In the genomic region with DNA sequence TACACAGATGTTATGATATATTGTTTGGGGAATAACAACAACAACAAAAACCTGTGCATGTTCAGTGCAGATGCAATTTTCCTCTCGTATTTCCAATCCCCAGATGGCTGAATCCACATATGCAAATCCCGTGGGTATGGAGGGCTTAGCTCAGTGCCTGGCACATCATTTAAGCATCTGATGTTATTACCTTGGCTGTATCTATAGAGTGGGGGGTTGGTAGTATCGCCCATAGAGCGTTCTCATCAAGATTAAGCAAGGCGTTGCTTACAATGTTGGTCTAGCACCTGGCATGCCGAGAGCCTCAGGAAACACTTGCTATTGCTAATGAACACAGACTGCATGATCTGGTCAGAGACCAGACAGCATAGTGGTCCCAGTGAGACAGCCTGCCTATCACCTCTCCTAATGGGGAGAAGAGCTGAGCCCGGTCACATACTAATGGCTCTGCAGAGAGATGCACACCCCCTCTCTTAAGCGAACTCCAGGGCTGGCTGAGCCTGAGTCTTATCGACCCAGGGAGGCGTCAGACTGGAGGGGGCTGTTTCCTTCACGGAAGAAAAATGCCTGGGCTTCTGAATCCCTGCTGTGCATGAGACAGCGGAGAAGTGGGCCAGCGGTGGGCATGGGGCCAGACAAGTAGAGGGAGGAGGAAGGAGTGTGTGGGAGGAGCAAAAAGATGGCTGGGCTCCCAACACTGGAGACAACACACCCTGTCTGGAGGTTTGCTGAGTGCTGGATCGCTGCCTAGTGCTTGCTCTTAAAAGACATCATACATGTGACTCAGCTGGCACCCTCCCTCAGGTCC, we compare ENCODE assay signal across 8 mouse cellular contexts.
DNase-seq lines count a peak whose midpoint lies in the region; ATAC-seq lines count a peak whose summit lies in the region.

No protein-coding gene starts in this region.

- H3K27me3 ChIP-seq in embryonic facial prominence, embryonic 14.5 days (replicated peaks; ENCODE audit: control insufficient read depth, insufficient read depth, low read length), result no peaks in the 10 kb centered on the region
- no peaks in the 10 kb centered on the region for H3K27me3 ChIP-seq in heart, embryonic 11.5 days (ENCODE audit: control insufficient read depth, insufficient read depth, low read length)
- no peaks in the 10 kb centered on the region for H3K27me3 ChIP-seq in kidney, embryonic 15.5 days
- no peaks in the 10 kb centered on the region for H3K27me3 ChIP-seq in midbrain, embryonic 16.5 days (ENCODE audit: control insufficient read depth, insufficient read depth, low read depth, low read length)

- ATAC-seq in embryonic facial prominence, embryonic 14.5 days (ENCODE audit: low read depth), result peak; percentile 94
- peak; percentile 89 for ATAC-seq in heart, embryonic 11.5 days (replicated peaks; ENCODE audit: insufficient number of reproducible peaks, low FRiP score, low TSS enrichment)
- ATAC-seq in kidney, embryonic 15.5 days (replicated peaks; ENCODE audit: low FRiP score), result peak; percentile 90
- peak; percentile 76; the same call in 1 of the 2 replicates for ATAC-seq in midbrain, embryonic 16.5 days

- peaks cover 12% of the 10 kb centered on the region; the same call in 1 of the 2 replicates for H3K4me1 ChIP-seq in embryonic facial prominence, embryonic 14.5 days (ENCODE audit: control insufficient read depth, insufficient read depth, low read length)
- H3K4me1 ChIP-seq in heart, embryonic 11.5 days (ENCODE audit: control insufficient read depth, insufficient read depth, low read length), result peaks cover 9% of the 10 kb centered on the region
- H3K4me1 ChIP-seq in kidney, embryonic 15.5 days, result peaks cover 24% of the 10 kb centered on the region
- H3K4me1 ChIP-seq in midbrain, embryonic 16.5 days (ENCODE audit: control insufficient read depth, insufficient read depth, low read length), result no peaks in the 10 kb centered on the region; the same call in 1 of the 2 replicates

- H3K4me3 ChIP-seq in embryonic facial prominence, embryonic 14.5 days (ENCODE audit: low read depth, low read length), result no peak overlapping the region
- no peak overlapping the region for H3K4me3 ChIP-seq in heart, embryonic 11.5 days (ENCODE audit: low read depth, low read length)
- H3K4me3 ChIP-seq in kidney, embryonic 15.5 days (replicated peaks), result no peak overlapping the region
- no peak overlapping the region for H3K4me3 ChIP-seq in midbrain, embryonic 16.5 days (ENCODE audit: low read depth, low read length)

- no peak overlapping the region for H3K9ac ChIP-seq in embryonic facial prominence, embryonic 14.5 days (ENCODE audit: low read depth, low read length)
- no peak overlapping the region for H3K9ac ChIP-seq in heart, embryonic 11.5 days (ENCODE audit: low read depth, low read length)
- H3K9ac ChIP-seq in kidney, embryonic 15.5 days, result no peak overlapping the region
- H3K9ac ChIP-seq in midbrain, embryonic 16.5 days (ENCODE audit: low read depth, low read length), result no peak overlapping the region

- no peaks in the 10 kb centered on the region for H3K36me3 ChIP-seq in embryonic facial prominence, embryonic 14.5 days (ENCODE audit: control insufficient read depth, insufficient read depth, low read length)
- no peaks in the 10 kb centered on the region for H3K36me3 ChIP-seq in heart, embryonic 11.5 days (ENCODE audit: control insufficient read depth, insufficient read depth, low read length)
- no peaks in the 10 kb centered on the region for H3K36me3 ChIP-seq in kidney, embryonic 15.5 days
- no peaks in the 10 kb centered on the region for H3K36me3 ChIP-seq in midbrain, embryonic 16.5 days (ENCODE audit: control insufficient read depth, insufficient read depth, low read length)

- no peaks in the 10 kb centered on the region for H3K9me3 ChIP-seq in embryonic facial prominence, embryonic 14.5 days (ENCODE audit: control insufficient read depth, low read length)
- no peaks in the 10 kb centered on the region for H3K9me3 ChIP-seq in heart, embryonic 11.5 days (replicated peaks; ENCODE audit: control insufficient read depth, low read length)
- no peaks in the 10 kb centered on the region for H3K9me3 ChIP-seq in kidney, embryonic 15.5 days (replicated peaks)
- no peaks in the 10 kb centered on the region for H3K9me3 ChIP-seq in midbrain, embryonic 16.5 days (replicated peaks; ENCODE audit: control insufficient read depth, low read length, poor library complexity, severe bottlenecking)

- H3K4me2 ChIP-seq in embryonic facial prominence, embryonic 14.5 days (ENCODE audit: low read depth, low read length), result peak overlapping the region; percentile 38; the same call in 1 of the 2 replicates
- peak overlapping the region; percentile 45 for H3K4me2 ChIP-seq in heart, embryonic 11.5 days
- H3K4me2 ChIP-seq in kidney, embryonic 15.5 days, result peak overlapping the region; percentile 30; the same call in 1 of the 2 replicates
- H3K4me2 ChIP-seq in midbrain, embryonic 16.5 days (ENCODE audit: low read length), result peak overlapping the region; percentile 23; the same call in 1 of the 2 replicates

- peak; percentile 93 for DNase-seq in adrenal gland, postnatal 14 days
- peak; percentile 95 for DNase-seq in embryonic facial prominence, embryonic 14.5 days (ENCODE audit: low spot score)
- peak; percentile 92 for DNase-seq in left cerebral cortex, postnatal 4 days
- DNase-seq in telencephalon, adult 2 months (ENCODE audit: low read depth, low spot score), result peak; percentile 94
- DNase-seq in thymus, postnatal 10 days (ENCODE audit: low spot score in 2 of 2), result no peak

- peak overlapping the region; percentile 58 for H3K27ac ChIP-seq in embryonic facial prominence, embryonic 14.5 days (replicated peaks; ENCODE audit: low read depth, low read length)
- peak overlapping the region; percentile 29; the same call in 1 of the 2 replicates for H3K27ac ChIP-seq in heart, embryonic 11.5 days (ENCODE audit: low read depth, low read length)
- peak overlapping the region; percentile 66 for H3K27ac ChIP-seq in kidney, embryonic 15.5 days
- H3K27ac ChIP-seq in midbrain, embryonic 16.5 days (ENCODE audit: low read length), result peak overlapping the region; percentile 29; the same call in 1 of the 2 replicates

- intact Hi-C loops in left cerebral cortex, postnatal 4 days (cut with DNase I), result no loop called here

- WGBS in embryonic facial prominence, embryonic 14.5 days, result 45% methylated on average over 14 of the region's 14 CpGs
- 36% methylated on average over 14 of the region's 14 CpGs for WGBS in heart, embryonic 11.5 days (ENCODE audit: insufficient replicate concordance)
- WGBS in kidney, embryonic 15.5 days, result 47% methylated on average over 14 of the region's 14 CpGs
- 36% methylated on average over 14 of the region's 14 CpGs for WGBS in midbrain, embryonic 16.5 days

Comparison
In these comparisons a context has a peak if more than half of its experiments do, and no peak if none do; other contexts are left out.
1. DNase-seq: peak in adrenal gland, postnatal 14 days (single experiment), embryonic facial prominence, embryonic 14.5 days (single experiment), left cerebral cortex, postnatal 4 days (single experiment) and telencephalon, adult 2 months (single experiment); none in thymus, postnatal 10 days (0 of 2).
2. Peak in every context shown above with its lines, with median percentiles within 50 percentile points of each other: ATAC-seq, H3K27ac ChIP-seq and H3K4me2 ChIP-seq.